Mouse (Mus musculus) stomach, embryonic 14.5 days (tissue): ENCODE measurements around the gene Ncor2. TPM values are rescaled to one million over a fixed set of nuclear protein-coding genes. Genes with fewer than 3 reads are reported as not detected.

Experiments
- ATAC-seq: fragments of 200-750 bp; cut with Nextera tagmentation; 2 replicates; pipeline ENCODE4 v1.8.0; 2017; ENCODE audit warnings: low read depth, moderate TSS enrichment; ENCODE audit not compliant: insufficient number of reproducible peaks, insufficient read depth, low FRiP score
- H3K27ac ChIP-seq: fragments of 300-500 bp; sonication (generic); 2 replicates; pipeline ENCODE4 v1.5.1; 2014; ENCODE audit warnings: mild to moderate bottlenecking, low read length, moderate library complexity, mixed read lengths
- H3K27me3 ChIP-seq: fragments of 300-500 bp; sonication (generic); 2 replicates; pipeline ENCODE4 v1.6.1; 2014; ENCODE audit warnings: low read length, control low read depth, mixed read lengths; ENCODE audit not compliant: control insufficient read depth, insufficient read depth
- H3K36me3 ChIP-seq: fragments of 300-500 bp; sonication (generic); 2 replicates; pipeline ENCODE4 v1.6.1; 2014; ENCODE audit warnings: mild to moderate bottlenecking, control low read depth, low read length, moderate library complexity, mixed read lengths; ENCODE audit not compliant: control insufficient read depth, insufficient read depth
- H3K4me1 ChIP-seq: fragments of 300-500 bp; sonication (generic); 2 replicates; pipeline ENCODE4 v1.6.1; 2014; ENCODE audit warnings: low read length, control low read depth, mixed read lengths; ENCODE audit not compliant: control insufficient read depth, insufficient read depth
- H3K4me2 ChIP-seq: fragments of 300-500 bp; sonication (generic); replicated peaks from 2 replicates; pipeline ENCODE4 v1.6.1; 2014; ENCODE audit warnings: low read depth, low read length, control low read depth
- H3K4me3 ChIP-seq: fragments of 300-500 bp; sonication (generic); 2 replicates; pipeline ENCODE4 v1.5.1; 2014; ENCODE audit warnings: low read depth, low read length, control low read depth
- H3K9ac ChIP-seq: fragments of 300-500 bp; sonication (generic); replicated peaks from 2 replicates; pipeline ENCODE4 v1.6.1; 2014; ENCODE audit warnings: low read depth, mild to moderate bottlenecking, control low read depth, low read length, moderate library complexity, mixed read lengths
- H3K9me3 ChIP-seq: fragments of 300-500 bp; sonication (generic); 2 replicates; pipeline ENCODE4 v1.6.1; 2016; ENCODE audit warnings: low read depth, low read length, control low read depth; ENCODE audit not compliant: control insufficient read depth
- WGBS: fragments of 180-500 bp; shearing (Covaris S2); extraction: QIAGEN DNeasy Blood & Tissue Kit; methylation state at CpG from one replicate; pipeline ENCODE4 v1.1.7; 2014; 5-methylcytosine and 5-hydroxymethylcytosine counted together
- polyA plus RNA-seq: library from polyadenylated mRNA; unstranded; fragments of >200 nt; fragmentation: Nextera tagmentation; extraction: Ambion mirVana; gene quantifications from 2 replicates; pipeline ENCODE4 v1.2.1, GENCODE M21; 2014

The Ncor2 gene
- polyA plus RNA-seq, 1 experiment from 2014 or later: 32.7 TPM

- Histone ChIP-seq H3K36me3 (no peaks in the 10 kb centered on the region), H3K27ac (peak overlapping the region; percentile 40), H3K4me3 (no peak overlapping the region), H3K4me1 (peaks cover 70% of the 10 kb centered on the region), H3K9me3 (no peaks in the 10 kb centered on the region), H3K27me3 (no peaks in the 10 kb centered on the region), H3K4me2 (peak overlapping the region; percentile 21), H3K9ac (no peak overlapping the region)
- WGBS: 10% methylated on average over 17 of the region's 17 CpGs
- peak; percentile 64; the same call in 1 of the 2 replicates for ATAC-seq
These were observed 27.0 kb downstream of the Ncor2 start for GRCm38 (mm10) chr5:125151872-125152534.

GRCm38 (mm10) chr5:125150951-125151564 is 28.0 kb downstream of the Ncor2 start:
- H3K9me3 ChIP-seq: no peaks in the 10 kb centered on the region
- no peak; the same call in 1 of the 2 replicates for ATAC-seq
- H3K4me1 ChIP-seq: peaks cover 64% of the 10 kb centered on the region
- no peak overlapping the region for H3K4me3 ChIP-seq
- 0 out of 2 replicates have a peak overlapping the region, but pooled peaks have one; percentile 21 for H3K4me2 ChIP-seq
- peak overlapping the region; percentile 40; the same call in 1 of the 2 replicates for H3K27ac ChIP-seq
- H3K27me3 ChIP-seq: no peaks in the 10 kb centered on the region
- H3K9ac ChIP-seq: no peak overlapping the region
- no peaks in the 10 kb centered on the region for H3K36me3 ChIP-seq
- WGBS: 23% methylated on average over 10 of the region's 10 CpGs

GRCm38 (mm10) chr5:125149142-125149541 is 29.9 kb downstream of the Ncor2 start:
- H3K9me3 ChIP-seq: no peaks in the 10 kb centered on the region
- no peak overlapping the region for H3K4me3 ChIP-seq
- no peak overlapping the region for H3K9ac ChIP-seq
- H3K27ac ChIP-seq: peak overlapping the region; percentile 58; the same call in 1 of the 2 replicates
- ATAC-seq: no peak
- 75% methylated on average over 17 of the region's 17 CpGs for WGBS
- H3K4me1 ChIP-seq: peaks cover 61% of the 10 kb centered on the region
- H3K27me3 ChIP-seq: no peaks in the 10 kb centered on the region
- no peak overlapping the region for H3K4me2 ChIP-seq
- H3K36me3 ChIP-seq: no peaks in the 10 kb centered on the region

GRCm38 (mm10) chr5:125148686-125149085 is 30.3 kb downstream of the Ncor2 start:
- ATAC-seq: no peak
- Histone ChIP-seq H3K27me3 (no peaks in the 10 kb centered on the region), H3K27ac (peak overlapping the region; percentile 58; the same call in 1 of the 2 replicates), H3K4me3 (no peak overlapping the region), H3K4me1 (peaks cover 61% of the 10 kb centered on the region), H3K36me3 (no peaks in the 10 kb centered on the region), H3K9ac (no peak overlapping the region), H3K4me2 (no peak overlapping the region), H3K9me3 (no peaks in the 10 kb centered on the region)
- 32% methylated on average over 5 of the region's 5 CpGs for WGBS

- H3K36me3 ChIP-seq: no peaks in the 10 kb centered on the region
- H3K9ac ChIP-seq: no peak overlapping the region
- WGBS: 80% methylated on average over 10 of the region's 10 CpGs
- peaks cover 65% of the 10 kb centered on the region for H3K4me1 ChIP-seq
- H3K9me3 ChIP-seq: no peaks in the 10 kb centered on the region
- H3K27ac ChIP-seq: no peak overlapping the region
- H3K4me2 ChIP-seq: no peak overlapping the region
- no peak for ATAC-seq
- H3K27me3 ChIP-seq: no peaks in the 10 kb centered on the region
- H3K4me3 ChIP-seq: no peak overlapping the region
These were observed 30.8 kb downstream of the Ncor2 start for GRCm38 (mm10) chr5:125148173-125148572.

- Histone ChIP-seq H3K4me1 (peaks cover 67% of the 10 kb centered on the region), H3K4me2 (no peak overlapping the region), H3K4me3 (no peak overlapping the region), H3K36me3 (no peaks in the 10 kb centered on the region), H3K27ac (no peak overlapping the region), H3K27me3 (no peaks in the 10 kb centered on the region), H3K9ac (no peak overlapping the region), H3K9me3 (no peaks in the 10 kb centered on the region)
- 83% methylated on average over 5 of the region's 5 CpGs for WGBS
- no peak for ATAC-seq
These were observed 31.9 kb downstream of the Ncor2 start for GRCm38 (mm10) chr5:125147124-125147523.

GRCm38 (mm10) chr5:125143114-125143872 is 35.7 kb downstream of the Ncor2 start:
- Histone ChIP-seq H3K27ac (peak overlapping the region; percentile 99), H3K4me1 (peaks cover 69% of the 10 kb centered on the region), H3K4me2 (no peak overlapping the region), H3K9me3 (no peaks in the 10 kb centered on the region), H3K27me3 (no peaks in the 10 kb centered on the region), H3K9ac (no peak overlapping the region), H3K36me3 (no peaks in the 10 kb centered on the region), H3K4me3 (no peak overlapping the region)
- 80% methylated on average over 12 of the region's 12 CpGs for WGBS
- no peak for ATAC-seq

GRCm38 (mm10) chr5:125141916-125142315 is 37.1 kb downstream of the Ncor2 start:
- H3K9me3 ChIP-seq: no peaks in the 10 kb centered on the region
- peaks cover 65% of the 10 kb centered on the region for H3K4me1 ChIP-seq
- no peak overlapping the region for H3K4me3 ChIP-seq
- peak overlapping the region; percentile 70; the same call in 1 of the 2 replicates for H3K4me2 ChIP-seq
- peak overlapping the region; percentile 99 for H3K27ac ChIP-seq
- H3K36me3 ChIP-seq: no peaks in the 10 kb centered on the region
- no peak overlapping the region for H3K9ac ChIP-seq
- no peak for ATAC-seq
- no peaks in the 10 kb centered on the region for H3K27me3 ChIP-seq
- WGBS: 36% methylated on average over 5 of the region's 5 CpGs
